Mouse (Mus musculus) left cerebral cortex, postnatal 14 days (tissue): ENCODE measurements around the gene Upf1. TPM values are rescaled to one million over a fixed set of nuclear protein-coding genes. Genes with fewer than 3 reads are reported as not detected.
A peak's percentile ranks its signal among the peaks of the same experiment; 100 is the strongest.

Experiments used
- DNase-seq, 2 experiments: peaks; one replicate each; pipeline ENCODE4 v3.0.0; 2021 to 2022; ENCODE audit warnings: low spot score in 2 of 2, mixed read lengths in 1 of 2
- intact Hi-C: fragments of 180-260 bp; cut with DNase I; formaldehyde crosslinking; loops from one replicate; pipeline ENCODE4 v1.15.1; 2025
- long read RNA-seq, 2 experiments: library from polyadenylated mRNA; stranded (forward); transcript quantifications; one replicate each; pipeline ENCODE4 v2.0.0; 2021
- total RNA-seq, 2 experiments: library from RNA; stranded (reverse); gene quantifications; 2 replicates each; pipeline ENCODE4 v1.2.3; 2021

Upf1 gene
- 10 to 100 TPM; 49.8 to 53.4 TPM for total RNA-seq
- long read RNA-seq, experiment 1, full-length matches to known transcripts = 32 of 56 reads
- long read RNA-seq, experiment 1, partial matches to known transcripts = 17 of 56 reads
- long read RNA-seq, experiment 1, other reads (novel, unspliced or antisense) = 7 of 56 reads
- long read RNA-seq, experiment 2, full-length matches to known transcripts = 26 of 48 reads
- long read RNA-seq, experiment 2, partial matches to known transcripts = 13 of 48 reads
- long read RNA-seq, experiment 2, other reads (novel, unspliced or antisense) = 9 of 48 reads

GRCm38 (mm10) chr8:70353194-70353817, at the start of gene Upf1:
Gene Upf1 (minus strand): TSS chr8:70353278.
- peak; percentile 99 for DNase-seq
- intact Hi-C loops = no loop called here

- intact Hi-C loops = no loop called here
- no peak for DNase-seq
Observed at GRCm38 (mm10) chr8:70397611-70398563, 44.8 kb upstream of the Upf1 start.

- DNase-seq = no peak
- intact Hi-C loops = no loop called here
Observed at GRCm38 (mm10) chr8:70396184-70396583, 43.1 kb upstream of the Upf1 start.

- intact Hi-C loops = no loop called here
- no peak for DNase-seq
Observed at GRCm38 (mm10) chr8:70395649-70396048, 42.6 kb upstream of the Upf1 start.

DNA sequence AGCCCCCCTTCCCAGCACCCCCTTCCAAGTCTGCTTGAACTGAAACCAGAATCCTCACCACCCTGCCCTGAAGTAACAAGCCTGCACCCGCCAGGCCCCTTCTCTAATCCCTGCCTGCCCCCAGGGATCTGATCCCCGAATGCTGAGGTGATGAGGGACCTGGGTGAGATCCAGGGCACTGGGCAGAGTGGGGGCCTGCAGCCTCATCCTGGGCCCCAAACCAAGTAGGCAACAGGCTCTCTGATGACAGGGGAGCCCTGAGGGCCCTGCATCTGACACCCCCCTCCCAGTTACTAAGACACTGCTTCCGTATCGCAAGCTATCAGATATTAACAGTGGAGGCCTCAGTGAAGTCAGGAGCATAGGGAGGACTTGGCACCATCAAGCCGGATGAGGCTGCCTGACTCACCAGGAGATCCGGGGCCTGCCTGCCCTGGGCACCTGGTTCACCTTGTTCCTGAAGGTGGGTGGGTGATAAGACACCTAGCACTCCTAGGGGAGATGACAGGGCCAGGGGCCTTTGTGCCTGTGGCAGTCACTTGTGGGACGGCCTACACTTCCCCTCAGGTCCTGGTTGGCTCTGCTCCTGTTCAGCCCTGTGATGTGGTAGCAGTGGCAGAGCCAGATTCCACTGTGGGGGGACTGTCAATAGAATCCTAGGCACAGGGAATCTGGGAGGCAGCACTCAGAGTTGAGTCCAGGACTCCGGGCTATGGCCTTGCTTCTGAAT, 41.4 kb upstream of the Upf1 start:
- intact Hi-C loops = no loop called here
- DNase-seq = no peak

- intact Hi-C loops = no loop called here
- DNase-seq = no peak
Observed at GRCm38 (mm10) chr8:70393087-70393486, 40.0 kb upstream of the Upf1 start.

- intact Hi-C loops = no loop called here
Observed at GRCm38 (mm10) chr8:70389678-70390077, 36.6 kb upstream of the Upf1 start.

GRCm38 (mm10) chr8:70383287-70383686, 30.2 kb upstream of the Upf1 start:
- intact Hi-C loops = loop anchor here (2.0 kb wide), 1 partner anchor 122 kb away; no protein-coding TSS in a partner anchor
- DNase-seq = peak; percentile 65 to 72

More at GRCm38 (mm10) chr8:70389678-70390077, 36.6 kb upstream of the Upf1 start:
- DNase-seq = no peak

DNA sequence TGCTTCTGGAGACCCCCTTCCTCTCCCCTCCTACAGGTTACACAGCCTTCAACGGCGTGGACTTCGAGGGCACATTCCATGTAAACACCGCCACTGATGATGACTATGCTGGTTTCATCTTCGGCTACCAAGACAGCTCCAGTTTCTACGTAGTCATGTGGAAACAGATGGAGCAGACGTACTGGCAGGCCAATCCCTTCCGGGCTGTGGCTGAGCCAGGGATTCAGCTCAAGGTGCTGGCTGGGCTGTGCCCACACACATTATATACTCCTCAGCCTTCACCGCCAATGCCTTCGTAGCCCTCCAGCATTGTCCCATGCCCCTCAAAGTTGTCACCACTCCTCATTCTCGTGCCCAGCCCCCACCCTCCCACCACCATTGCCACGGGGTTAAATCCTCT, 27.0 kb upstream of the Upf1 start:
- peak; percentile 41 to 43 for DNase-seq
- intact Hi-C loops = no loop called here

- DNase-seq = no peak
- intact Hi-C loops = no loop called here
Observed at GRCm38 (mm10) chr8:70377049-70377448, 24.0 kb upstream of the Upf1 start.

- DNase-seq = no peak
- intact Hi-C loops = no loop called here
Observed at GRCm38 (mm10) chr8:70376275-70376741, 23.2 kb upstream of the Upf1 start.

DNA sequence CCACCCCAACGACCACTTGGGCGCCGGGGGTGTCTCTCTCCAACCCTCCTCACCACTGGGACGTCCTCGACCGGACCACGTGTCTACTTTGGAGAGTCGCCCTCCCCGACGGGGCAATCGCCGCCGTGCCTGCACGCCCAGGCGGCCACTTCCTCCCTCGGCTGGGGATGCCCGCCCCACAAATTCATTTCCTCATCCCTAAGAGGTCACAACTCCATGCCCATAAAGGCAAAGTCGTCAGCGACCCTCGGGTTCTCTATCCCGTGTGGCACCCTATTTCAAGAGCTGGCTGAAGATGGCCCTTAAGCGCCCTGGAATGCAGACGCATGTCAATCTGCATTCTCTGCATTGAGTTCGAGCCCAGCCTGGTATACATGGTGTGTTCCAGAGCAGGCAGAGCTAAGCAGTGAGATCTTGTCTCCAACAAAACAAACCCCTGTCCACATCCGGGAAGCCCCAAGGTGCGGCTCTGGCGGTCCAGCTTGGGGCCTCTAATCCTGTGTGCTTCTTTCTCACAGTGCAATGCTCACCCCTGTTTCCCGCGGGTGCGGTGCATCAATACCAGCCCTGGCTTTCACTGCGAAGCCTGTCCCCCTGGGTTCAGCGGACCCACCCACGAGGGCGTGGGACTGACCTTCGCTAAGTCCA, 22.3 kb upstream of the Upf1 start:
- no peak for DNase-seq
- intact Hi-C loops = no loop called here

- intact Hi-C loops = no loop called here
- peak in 1 of 2 experiments; percentile 46 for DNase-seq
Observed at GRCm38 (mm10) chr8:70374318-70374927, 21.3 kb upstream of the Upf1 start.

DNA sequence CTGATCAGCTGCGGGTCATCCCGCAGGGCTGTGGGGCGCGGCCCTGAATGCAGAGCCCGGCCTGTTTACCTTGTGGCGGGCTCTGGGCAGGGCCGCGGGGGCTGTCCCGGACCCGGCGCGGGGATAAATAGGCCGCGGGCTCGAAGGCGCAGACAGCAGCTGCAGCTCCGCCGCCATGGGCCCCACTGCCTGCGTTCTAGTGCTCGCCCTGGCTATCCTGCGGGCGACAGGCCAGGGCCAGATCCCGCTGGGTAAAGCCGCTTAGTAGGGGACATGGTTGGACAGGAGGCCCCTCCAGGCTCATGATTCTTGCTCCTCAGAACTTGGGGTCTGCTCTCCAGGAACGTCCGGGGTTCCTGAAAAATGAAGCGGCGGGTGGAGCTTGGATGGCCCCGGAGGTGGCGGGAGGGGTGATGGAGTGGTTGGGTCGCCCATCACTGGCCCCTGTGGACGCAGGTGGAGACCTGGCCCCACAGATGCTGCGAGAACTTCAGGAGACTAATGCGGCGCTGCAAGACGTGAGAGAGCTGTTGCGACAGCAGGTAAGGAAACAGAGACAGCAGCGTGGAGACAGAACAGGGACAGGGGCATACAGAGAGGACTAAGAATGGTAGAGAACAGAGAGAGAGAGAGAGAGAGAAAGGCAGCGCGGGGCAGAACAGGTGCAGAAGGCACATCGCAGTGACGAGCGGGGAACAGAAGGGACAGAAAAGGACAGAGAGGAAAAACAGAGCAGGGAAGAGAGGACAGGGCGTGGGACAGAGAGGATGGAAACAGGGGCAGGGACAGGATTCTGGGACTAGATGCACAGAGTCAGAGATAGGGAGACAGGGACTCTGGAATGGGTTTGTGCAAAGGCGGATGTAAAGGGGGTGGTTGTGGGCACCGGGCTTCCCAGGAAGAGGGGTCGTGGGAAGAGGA, 20.6 kb upstream of the Upf1 start, which contains the start of gene Comp:
Comp (plus strand) TSS at position 162 of the 921 bp plus-strand sequence.
- intact Hi-C loops = no loop called here
- DNase-seq = no peak

- intact Hi-C loops = no loop called here
- DNase-seq = no peak
Observed at GRCm38 (mm10) chr8:70371951-70372350, 18.9 kb upstream of the Upf1 start.

GRCm38 (mm10) chr8:70370476-70370875, 17.4 kb upstream of the Upf1 start:
- intact Hi-C loops = no loop called here
- no peak for DNase-seq

DNA sequence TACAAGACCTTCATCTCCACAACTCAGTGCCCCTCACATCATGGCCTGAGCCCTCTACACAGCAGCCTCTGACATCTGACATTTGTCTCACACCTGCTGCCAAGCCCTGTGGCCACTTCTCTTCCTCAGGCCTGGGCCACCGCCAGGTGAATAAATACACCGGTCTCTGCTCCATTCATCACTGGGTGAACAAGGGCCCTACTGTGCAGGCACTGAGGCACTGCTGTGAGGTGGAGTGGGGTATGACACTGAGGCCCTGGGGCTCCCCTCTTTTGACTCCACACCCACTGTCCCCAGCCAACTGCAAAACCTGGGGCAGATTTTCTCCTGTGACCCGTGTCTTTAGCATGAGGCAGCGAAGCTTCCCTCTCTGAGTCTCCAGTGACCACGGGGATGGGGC, 13.5 kb upstream of the Upf1 start:
- DNase-seq = no peak
- intact Hi-C loops = no loop called here
